Mouse (Mus musculus) testis, postnatal 14 days (tissue): ENCODE measurements around the gene Zdhhc18.

Experiments used
- DNase-seq: peaks from one replicate; pipeline ENCODE4 v3.0.0; 2021; ENCODE audit warnings: low spot score

Gene Zdhhc18

GRCm38 (mm10) chr4:133601721-133602218, 48.2 kb downstream of the Zdhhc18 start, which contains the start of gene Sfn:
Gene Sfn (minus strand): TSS chr4:133602168.
- DNase-seq = peak; percentile 77

GRCm38 (mm10) chr4:133600306-133600705, 49.6 kb downstream of the Zdhhc18 start:
- no peak for DNase-seq

- peak; percentile 91 for DNase-seq
These were observed 50.3 kb downstream of the Zdhhc18 start for GRCm38 (mm10) chr4:133599571-133600073.

GRCm38 (mm10) chr4:133599116-133599515, 50.8 kb downstream of the Zdhhc18 start:
- DNase-seq = no peak

- no peak for DNase-seq
These were observed 51.3 kb downstream of the Zdhhc18 start for GRCm38 (mm10) chr4:133598616-133599015.

GRCm38 (mm10) chr4:133596084-133596483, 53.9 kb downstream of the Zdhhc18 start:
- DNase-seq = no peak

- no peak for DNase-seq
These were observed 54.4 kb downstream of the Zdhhc18 start for GRCm38 (mm10) chr4:133595538-133595937.

- DNase-seq = no peak
These were observed 57.4 kb downstream of the Zdhhc18 start for GRCm38 (mm10) chr4:133592570-133592969.

- DNase-seq = peak; percentile 86
These were observed 65.6 kb downstream of the Zdhhc18 start, which contains the start of gene Gpn2 for GRCm38 (mm10) chr4:133584059-133584951. Gene Gpn2 (plus strand): TSS chr4:133584362.

GRCm38 (mm10) chr4:133583690-133584058, 66.3 kb downstream of the Zdhhc18 start:
- DNase-seq = no peak

- DNase-seq = no peak
These were observed 72.0 kb downstream of the Zdhhc18 start for GRCm38 (mm10) chr4:133577983-133578382.

- no peak for DNase-seq
These were observed 75.1 kb downstream of the Zdhhc18 start for GRCm38 (mm10) chr4:133574843-133575202.

GRCm38 (mm10) chr4:133574070-133574842, 75.7 kb downstream of the Zdhhc18 start, which contains the start of gene Gpatch3:
Gene Gpatch3 (plus strand): TSS chr4:133574745.
- DNase-seq = peak; percentile 92

- DNase-seq = no peak
These were observed 79.9 kb downstream of the Zdhhc18 start for GRCm38 (mm10) chr4:133570066-133570466.

GRCm38 (mm10) chr4:133569291-133570065, 80.5 kb downstream of the Zdhhc18 start:
- no peak for DNase-seq

GRCm38 (mm10) chr4:133567251-133567650, 82.7 kb downstream of the Zdhhc18 start:
- DNase-seq = no peak

- DNase-seq = peak; percentile 86
These were observed 86.8 kb downstream of the Zdhhc18 start for GRCm38 (mm10) chr4:133563123-133563571.

- DNase-seq = no peak
These were observed 88.3 kb downstream of the Zdhhc18 start for GRCm38 (mm10) chr4:133561622-133562021.

- DNase-seq = no peak
These were observed 90.1 kb downstream of the Zdhhc18 start for GRCm38 (mm10) chr4:133559846-133560245.

- DNase-seq = no peak
These were observed 92.8 kb downstream of the Zdhhc18 start for GRCm38 (mm10) chr4:133557041-133557717.
